Mouse (Mus musculus): ENCODE measurements around the gene Arhgdia. TPM values are rescaled to one million over a fixed set of nuclear protein-coding genes. Genes with fewer than 3 reads are reported as not detected.

Arhgdia gene
- polyA plus RNA-seq, 1 experiment from 2014 or later: 742 TPM

GRCm38 (mm10) chr11:120620195-120620594 is 38.8 kb upstream of the Arhgdia start:
- Histone ChIP-seq H3K4me3 (no peak overlapping the region), H3K27me3 (ENCODE audit: low read depth, poor library complexity, severe bottlenecking) (no peaks in the 10 kb centered on the region), H3K27ac (no peak overlapping the region), H3K36me3 (peaks cover 65% of the 10 kb centered on the region), H3K4me1 (peaks cover 33% of the 10 kb centered on the region), H3K9me3 (replicated peaks) (no peaks in the 10 kb centered on the region)
- DNase-seq (ENCODE audit: low spot score): no peak
- WGBS: 95% methylated on average over 14 of the region's 14 CpGs

GRCm38 (mm10) chr11:120618619-120619535 is 37.5 kb upstream of the Arhgdia start:
- no peaks in the 10 kb centered on the region for H3K9me3 ChIP-seq (replicated peaks)
- DNase-seq (ENCODE audit: low spot score): no peak
- 94% methylated on average over 25 of the region's 25 CpGs for WGBS
- peaks cover 76% of the 10 kb centered on the region for H3K36me3 ChIP-seq
- no peak overlapping the region for H3K27ac ChIP-seq
- 0 out of 2 replicates have a peak overlapping the region, but pooled peaks have one; percentile 85 for H3K4me3 ChIP-seq
- H3K27me3 ChIP-seq (ENCODE audit: low read depth, poor library complexity, severe bottlenecking): no peaks in the 10 kb centered on the region
- peaks cover 22% of the 10 kb centered on the region for H3K4me1 ChIP-seq

DNA sequence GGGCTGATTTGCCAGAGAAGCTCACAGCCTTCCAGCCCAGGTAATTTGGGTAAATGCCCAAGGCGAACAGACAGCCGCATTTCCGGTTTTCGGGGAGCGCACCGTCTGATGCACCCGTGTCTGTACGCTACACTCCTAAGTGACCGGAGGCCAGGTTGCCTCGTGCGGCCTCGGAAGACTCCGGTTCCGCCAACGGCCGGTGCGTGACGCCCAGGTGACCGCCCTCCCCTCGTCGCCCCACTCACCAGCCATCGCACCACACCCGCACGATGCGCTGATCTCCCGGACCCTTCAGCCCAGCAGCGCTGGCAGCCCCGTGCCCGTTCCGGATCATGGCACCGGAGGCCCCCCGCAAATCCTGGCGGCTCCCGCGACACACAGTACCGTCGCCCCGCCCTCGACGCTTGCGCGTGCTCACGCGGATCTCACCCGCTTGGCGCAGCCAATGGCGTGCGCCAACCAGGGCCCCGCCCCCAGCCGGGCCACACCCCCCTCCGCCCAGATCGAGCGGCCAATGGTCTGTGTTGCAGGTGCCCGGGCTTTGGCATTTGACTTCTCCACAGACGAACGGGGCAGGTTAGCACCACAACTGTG is 36.2 kb upstream of the Arhgdia start, which contains the start of gene Pcyt2:
Pcyt2 (minus strand) TSS at position 418 of the 594 bp plus-strand sequence.
- peaks cover 80% of the 10 kb centered on the region for H3K36me3 ChIP-seq
- WGBS: 1% methylated on average over 56 of the region's 56 CpGs

DNA sequence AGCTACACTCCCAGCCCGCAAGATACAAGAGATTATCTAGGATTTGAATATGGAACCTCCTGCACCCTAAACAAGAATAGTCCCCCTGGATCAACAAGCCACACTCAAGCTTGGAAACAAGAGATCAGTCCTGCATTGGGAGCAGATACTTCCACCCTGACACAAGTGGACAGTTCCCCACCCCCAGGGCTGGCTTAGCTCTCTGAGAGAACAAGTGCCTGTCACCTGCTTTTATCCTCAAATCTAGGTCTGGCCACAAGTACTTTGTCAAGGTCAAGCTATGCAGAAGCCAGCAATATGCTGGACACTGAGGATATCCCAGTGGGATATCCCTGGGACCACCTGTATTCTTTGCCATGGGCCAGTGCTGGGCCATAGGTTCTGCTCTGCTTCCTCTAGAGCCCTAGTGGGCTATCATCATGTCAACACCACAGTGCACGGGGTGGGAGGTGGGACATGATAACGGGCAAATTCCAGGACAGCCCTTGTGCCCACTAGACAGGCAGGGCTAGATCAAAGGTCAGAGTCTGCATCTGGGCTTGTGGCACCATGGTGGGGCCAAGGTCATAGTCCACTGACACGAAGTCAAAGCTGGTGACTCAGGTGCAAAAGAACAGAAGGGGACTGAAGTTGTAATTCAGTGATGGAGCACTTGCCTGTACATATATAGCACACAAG is 35.3 kb upstream of the Arhgdia start:
- Histone ChIP-seq H3K36me3 (peaks cover 81% of the 10 kb centered on the region), H3K27me3 (ENCODE audit: low read depth, poor library complexity, severe bottlenecking) (no peaks in the 10 kb centered on the region), H3K27ac (peak overlapping the region; percentile 90), H3K4me3 (peak overlapping the region; percentile 85), H3K4me1 (peaks cover 20% of the 10 kb centered on the region), H3K9me3 (replicated peaks) (no peaks in the 10 kb centered on the region)
- 51% methylated on average over 4 of the region's 4 CpGs for WGBS
- no peak for DNase-seq (ENCODE audit: low spot score)

More for the DNA sequence above, 36.2 kb upstream of the Arhgdia start, which contains the start of gene Pcyt2:
- DNase-seq (ENCODE audit: low spot score): peak; percentile 93
- peaks cover 20% of the 10 kb centered on the region for H3K4me1 ChIP-seq
- no peaks in the 10 kb centered on the region for H3K27me3 ChIP-seq (ENCODE audit: low read depth, poor library complexity, severe bottlenecking)
- H3K4me3 ChIP-seq: peak within 1 kb of the TSS; percentile 85
- H3K9me3 ChIP-seq (replicated peaks): no peaks in the 10 kb centered on the region
- H3K27ac ChIP-seq: peak within 1 kb of the TSS; percentile 90

DNA sequence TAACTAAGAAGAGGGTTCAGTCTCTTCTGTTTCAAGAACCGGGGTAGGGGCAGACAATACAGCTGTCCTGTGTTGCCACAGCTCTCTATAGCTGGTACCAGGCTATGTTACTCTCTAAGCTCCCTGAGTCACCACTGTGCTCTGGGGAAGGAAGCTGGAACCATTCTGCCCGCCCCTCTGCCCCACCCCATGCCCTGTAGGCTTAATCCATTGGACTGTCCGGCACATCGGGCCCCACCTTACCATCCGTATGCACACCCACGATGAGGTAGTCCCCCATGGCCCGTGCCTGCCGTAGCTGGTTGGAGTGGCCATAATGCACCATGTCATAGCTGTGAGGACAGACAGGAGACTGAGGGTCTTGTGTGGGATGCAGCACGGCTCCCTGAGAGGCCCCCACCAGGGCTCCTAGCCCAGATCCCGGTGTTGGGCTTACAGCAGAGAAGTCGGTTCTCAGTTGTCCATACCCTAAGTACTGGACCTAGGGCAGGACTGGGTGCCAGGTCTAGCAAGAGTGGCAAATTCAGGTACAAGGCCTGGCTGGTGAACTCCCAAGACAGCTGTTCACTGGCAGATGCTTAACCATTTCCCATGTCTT is 34.3 kb upstream of the Arhgdia start:
- H3K4me1 ChIP-seq: peaks cover 20% of the 10 kb centered on the region
- no peak overlapping the region for H3K27ac ChIP-seq
- peaks cover 81% of the 10 kb centered on the region for H3K36me3 ChIP-seq
- no peak for DNase-seq (ENCODE audit: low spot score)
- no peaks in the 10 kb centered on the region for H3K9me3 ChIP-seq (replicated peaks)
- 95% methylated on average over 11 of the region's 11 CpGs for WGBS
- no peaks in the 10 kb centered on the region for H3K27me3 ChIP-seq (ENCODE audit: low read depth, poor library complexity, severe bottlenecking)
- peak overlapping the region; percentile 16; the same call in 1 of the 2 replicates for H3K4me3 ChIP-seq

DNA sequence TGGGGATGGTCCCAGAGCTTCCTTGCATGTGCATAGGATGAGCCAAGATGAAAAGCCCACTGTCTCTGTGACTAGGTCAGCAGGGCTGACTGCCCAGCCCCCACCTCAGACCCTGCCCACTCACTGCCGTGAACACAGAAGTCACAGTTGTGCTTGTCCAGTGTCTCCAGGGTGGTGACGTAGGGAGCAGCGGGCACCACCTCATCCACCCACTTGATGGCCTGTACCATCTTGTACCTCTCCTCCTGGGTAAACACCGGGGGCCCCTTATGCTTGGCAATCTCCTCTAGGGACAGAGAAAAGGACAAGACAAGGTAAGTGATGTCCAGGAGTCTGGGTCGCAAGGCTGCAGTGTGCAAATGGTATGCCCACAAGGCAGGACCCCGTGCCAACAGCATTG is 33.7 kb upstream of the Arhgdia start:
- WGBS: 95% methylated on average over 6 of the region's 6 CpGs
- DNase-seq (ENCODE audit: low spot score): no peak
- Histone ChIP-seq H3K9me3 (replicated peaks) (no peaks in the 10 kb centered on the region), H3K4me1 (peaks cover 20% of the 10 kb centered on the region), H3K27ac (no peak overlapping the region), H3K27me3 (ENCODE audit: low read depth, poor library complexity, severe bottlenecking) (no peaks in the 10 kb centered on the region), H3K4me3 (no peak overlapping the region), H3K36me3 (peaks cover 81% of the 10 kb centered on the region)

DNA sequence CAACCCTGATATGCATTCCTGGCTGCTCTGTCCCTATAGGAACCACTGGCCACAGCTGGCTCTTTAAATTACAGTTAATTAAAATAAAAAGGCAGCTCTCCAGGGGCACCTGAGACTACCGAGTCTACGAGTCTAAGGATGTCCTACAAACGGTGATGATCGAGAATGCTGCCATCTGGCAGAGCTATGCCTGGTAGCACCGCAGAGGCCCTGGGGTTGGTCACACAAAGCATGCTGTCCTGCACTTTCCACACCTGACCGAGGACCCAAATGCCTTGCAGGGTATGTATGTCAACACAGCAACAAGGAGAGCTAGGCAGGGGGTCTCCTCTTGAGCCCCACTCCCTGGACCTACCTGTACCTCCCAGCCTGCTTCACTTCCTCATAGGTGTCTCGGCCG is 32.6 kb upstream of the Arhgdia start:
- no peak overlapping the region for H3K4me3 ChIP-seq
- H3K36me3 ChIP-seq: peaks cover 82% of the 10 kb centered on the region
- peaks cover 10% of the 10 kb centered on the region for H3K27me3 ChIP-seq (ENCODE audit: low read depth, poor library complexity, severe bottlenecking)
- no peak overlapping the region for H3K27ac ChIP-seq
- H3K4me1 ChIP-seq: peaks cover 25% of the 10 kb centered on the region
- no peaks in the 10 kb centered on the region for H3K9me3 ChIP-seq (replicated peaks)
- DNase-seq (ENCODE audit: low spot score): no peak
- 90% methylated on average over 8 of the region's 8 CpGs for WGBS

GRCm38 (mm10) chr11:120613481-120613972 is 32.1 kb upstream of the Arhgdia start:
- H3K4me3 ChIP-seq: no peak overlapping the region
- H3K4me1 ChIP-seq: peaks cover 29% of the 10 kb centered on the region
- H3K27me3 ChIP-seq (ENCODE audit: low read depth, poor library complexity, severe bottlenecking): peaks cover 15% of the 10 kb centered on the region
- no peak overlapping the region for H3K27ac ChIP-seq
- H3K36me3 ChIP-seq: peaks cover 82% of the 10 kb centered on the region
- DNase-seq (ENCODE audit: low spot score): no peak
- H3K9me3 ChIP-seq (replicated peaks): no peaks in the 10 kb centered on the region
- 88% methylated on average over 10 of the region's 10 CpGs for WGBS

- Histone ChIP-seq H3K36me3 (peaks cover 74% of the 10 kb centered on the region), H3K4me3 (peak overlapping the region; percentile 23), H3K9me3 (replicated peaks) (no peaks in the 10 kb centered on the region), H3K27me3 (ENCODE audit: low read depth, poor library complexity, severe bottlenecking) (peaks cover 22% of the 10 kb centered on the region), H3K27ac (no peak overlapping the region), H3K4me1 (peaks cover 32% of the 10 kb centered on the region)
- WGBS: 39% methylated on average over 6 of the region's 6 CpGs
- peak; percentile 81 for DNase-seq (ENCODE audit: low spot score)
Observed at GRCm38 (mm10) chr11:120612763-120613162, 31.3 kb upstream of the Arhgdia start.

DNA sequence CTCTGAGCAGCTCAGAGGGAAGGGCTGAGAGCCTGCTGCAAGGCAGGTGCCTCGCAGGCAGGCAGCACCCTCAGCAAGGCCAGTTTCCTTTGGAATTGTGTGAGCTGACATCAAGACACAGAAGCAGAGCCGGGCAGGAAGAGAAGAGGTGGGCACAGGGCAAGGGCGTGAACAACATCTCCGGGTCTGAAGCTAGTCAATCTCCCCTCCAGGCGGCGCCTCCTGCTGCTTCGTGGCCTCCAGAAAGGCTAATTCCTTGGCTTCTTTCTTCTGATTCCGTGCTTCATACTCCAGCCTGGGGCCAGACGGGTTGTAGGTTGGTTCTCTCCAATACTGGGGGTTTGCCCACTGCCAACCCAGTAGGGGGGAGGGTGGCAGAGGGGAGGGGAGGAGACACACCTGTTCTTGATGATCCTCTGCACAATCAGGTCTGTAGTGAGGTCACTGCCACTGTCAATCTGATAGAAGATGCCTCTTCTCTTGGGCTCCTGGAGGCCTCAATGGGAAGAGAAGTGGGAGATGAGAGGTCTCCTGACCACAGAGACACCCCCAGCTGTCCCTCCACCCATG is 29.1 kb upstream of the Arhgdia start:
- DNase-seq (ENCODE audit: low spot score): no peak
- 85% methylated on average over 9 of the region's 9 CpGs for WGBS
- Histone ChIP-seq H3K27ac (no peak overlapping the region), H3K4me1 (peaks cover 21% of the 10 kb centered on the region), H3K4me3 (no peak overlapping the region), H3K27me3 (ENCODE audit: low read depth, poor library complexity, severe bottlenecking) (peaks cover 36% of the 10 kb centered on the region), H3K9me3 (replicated peaks) (no peaks in the 10 kb centered on the region), H3K36me3 (peaks cover 85% of the 10 kb centered on the region)

- peaks cover 36% of the 10 kb centered on the region for H3K27me3 ChIP-seq (ENCODE audit: low read depth, poor library complexity, severe bottlenecking)
- WGBS: 44% methylated on average over 8 of the region's 8 CpGs
- DNase-seq (ENCODE audit: low spot score): no peak
- H3K36me3 ChIP-seq: peaks cover 86% of the 10 kb centered on the region
- H3K4me3 ChIP-seq: 0 out of 2 replicates have a peak overlapping the region, but pooled peaks have one; percentile 43
- peaks cover 21% of the 10 kb centered on the region for H3K4me1 ChIP-seq
- no peaks in the 10 kb centered on the region for H3K9me3 ChIP-seq (replicated peaks)
- H3K27ac ChIP-seq: no peak overlapping the region
Observed at GRCm38 (mm10) chr11:120609250-120609649, 27.8 kb upstream of the Arhgdia start.
